Mouse (Mus musculus): Measurements from ENCODE around the gene Cers5. TPM values are rescaled to one million over a fixed set of nuclear protein-coding genes. Genes with fewer than 3 reads are reported as not detected.
A peak's percentile ranks its signal among the peaks of the same experiment; 100 is the strongest.
"Not testable (repeated sequence)": the region's sequence is repeated elsewhere in the genome, so short reads cannot be mapped to it uniquely, and the experiment has no call there.

Cers5 gene
- 10 to 100 TPM; 39.0 to 44.3 TPM for total RNA-seq (2021)
- long read RNA-seq, transcript Cers5-202 (11 exons, 2,775 nt): major isoform, 25 of 102 reads
- long read RNA-seq, transcript Cers5-201 (10 exons, 2,096 nt): minor isoform, 5 of 102 reads
- long read RNA-seq, partial matches to known transcripts: 3 of 102 reads
- long read RNA-seq, other reads (novel, unspliced or antisense): 69 of 102 reads

GRCm38 (mm10) chr15:99772881-99772924 is at the start of gene Cers5:
Gene Cers5, minus strand, starts transcription at chr15:99772885.
- not testable (repeated sequence) for DNase-seq (ENCODE audit: low spot score in 2 of 2)

- DNase-seq (ENCODE audit: low spot score in 2 of 2): no peak
Observed at GRCm38 (mm10) chr15:99819621-99820279, 47.1 kb upstream of the Cers5 start.

GRCm38 (mm10) chr15:99819109-99819440 is 46.4 kb upstream of the Cers5 start:
- DNase-seq (ENCODE audit: low spot score in 2 of 2): no peak

GRCm38 (mm10) chr15:99818321-99819108 is 45.8 kb upstream of the Cers5 start:
- DNase-seq (ENCODE audit: low spot score in 2 of 2): peak; percentile 37 to 46

- DNase-seq (ENCODE audit: low spot score in 2 of 2): no peak
Observed at GRCm38 (mm10) chr15:99817343-99818235, 44.9 kb upstream of the Cers5 start.

GRCm38 (mm10) chr15:99815999-99816398 is 43.3 kb upstream of the Cers5 start:
- no peak for DNase-seq (ENCODE audit: low spot score in 2 of 2)

GRCm38 (mm10) chr15:99814554-99815260 is 42.0 kb upstream of the Cers5 start:
- no peak for DNase-seq (ENCODE audit: low spot score in 2 of 2)

- DNase-seq (ENCODE audit: low spot score in 2 of 2): no peak
Observed at GRCm38 (mm10) chr15:99813639-99814038, 41.0 kb upstream of the Cers5 start.

GRCm38 (mm10) chr15:99812097-99812496 is 39.4 kb upstream of the Cers5 start:
- no peak for DNase-seq (ENCODE audit: low spot score in 2 of 2)

- peak; percentile 57 to 62 for DNase-seq (ENCODE audit: low spot score in 2 of 2)
Observed at GRCm38 (mm10) chr15:99807776-99808735, 35.4 kb upstream of the Cers5 start.

GRCm38 (mm10) chr15:99806171-99806570 is 33.5 kb upstream of the Cers5 start:
- DNase-seq (ENCODE audit: low spot score in 2 of 2): no peak

GRCm38 (mm10) chr15:99805673-99806072 is 33.0 kb upstream of the Cers5 start:
- DNase-seq (ENCODE audit: low spot score in 2 of 2): no peak

GRCm38 (mm10) chr15:99803186-99803644 is 30.5 kb upstream of the Cers5 start:
- DNase-seq (ENCODE audit: low spot score in 2 of 2): no peak

- no peak for DNase-seq (ENCODE audit: low spot score in 2 of 2)
Observed at GRCm38 (mm10) chr15:99801885-99802572, 29.3 kb upstream of the Cers5 start.

GRCm38 (mm10) chr15:99799706-99800105 is 27.0 kb upstream of the Cers5 start:
- no peak for DNase-seq (ENCODE audit: low spot score in 2 of 2)

- no peak for DNase-seq (ENCODE audit: low spot score in 2 of 2)
Observed at GRCm38 (mm10) chr15:99797898-99798297, 25.2 kb upstream of the Cers5 start.

- DNase-seq (ENCODE audit: low spot score in 2 of 2): no peak
Observed at GRCm38 (mm10) chr15:99796735-99797134, 24.1 kb upstream of the Cers5 start.

- peak in 1 of 2 experiments; percentile 38 for DNase-seq (ENCODE audit: low spot score in 2 of 2)
Observed at GRCm38 (mm10) chr15:99796066-99796465, 23.4 kb upstream of the Cers5 start.

- no peak for DNase-seq (ENCODE audit: low spot score in 2 of 2)
Observed at GRCm38 (mm10) chr15:99792221-99792815, 19.6 kb upstream of the Cers5 start.

Data from layer of hippocampus, postnatal 10 days (tissue).